Mouse (Mus musculus) stomach, postnatal 0 days (tissue): ENCODE measurements around the gene Colq. TPM values are rescaled to one million over a fixed set of nuclear protein-coding genes. Genes with fewer than 3 reads are reported as not detected.

Experiments used
- ATAC-seq: fragments of 200-750 bp; cut with Nextera tagmentation; 2 replicates; pipeline ENCODE4 v1.8.0; 2017; ENCODE audit not compliant: low FRiP score, low TSS enrichment
- DNase-seq: peaks from one replicate; pipeline ENCODE4 v3.0.0-alpha.2; 2016; ENCODE audit warnings: low spot score
- H3K27ac ChIP-seq: fragments of 300-500 bp; sonication (generic); replicated peaks from 2 replicates; pipeline ENCODE4 v1.5.1; 2014; ENCODE audit warnings: mild to moderate bottlenecking, control low read depth
- H3K27me3 ChIP-seq: fragments of 300-500 bp; sonication (generic); 2 replicates; pipeline ENCODE4 v1.6.1; 2014; ENCODE audit warnings: low read length; ENCODE audit not compliant: control insufficient read depth, insufficient read depth
- H3K36me3 ChIP-seq: fragments of 300-500 bp; sonication (generic); 2 replicates; pipeline ENCODE4 v1.6.1; 2014; ENCODE audit warnings: low read length, mixed read lengths; ENCODE audit not compliant: control insufficient read depth, insufficient read depth
- H3K4me1 ChIP-seq: fragments of 300-500 bp; sonication (generic); replicated peaks from 2 replicates; pipeline ENCODE4 v1.6.1; 2014; ENCODE audit warnings: antibody characterized with exemption; ENCODE audit not compliant: control insufficient read depth, insufficient read depth
- H3K4me2 ChIP-seq: fragments of 300-500 bp; sonication (generic); replicated peaks from 2 replicates; pipeline ENCODE4 v1.6.1; 2014; ENCODE audit warnings: low read depth, mild to moderate bottlenecking, control low read depth, moderate library complexity
- H3K4me3 ChIP-seq: fragments of 300-500 bp; sonication (generic); 2 replicates; pipeline ENCODE4 v1.5.1; 2014; ENCODE audit warnings: low read depth, low read length, control low read depth
- H3K9ac ChIP-seq: fragments of 300-500 bp; sonication (generic); 2 replicates; pipeline ENCODE4 v1.6.1; 2014; ENCODE audit warnings: mild to moderate bottlenecking, low read length, control low read depth, mixed read lengths
- H3K9me3 ChIP-seq: fragments of 300-500 bp; sonication (generic); 2 replicates; pipeline ENCODE4 v1.6.1; 2016; ENCODE audit warnings: low read length; ENCODE audit not compliant: control insufficient read depth
- CTCF ChIP-seq: IDR thresholded peaks from 2 replicates; pipeline ENCODE4 v1.5.1; 2016; ENCODE audit warnings: antibody characterized with exemption, low read depth, mild to moderate bottlenecking, moderate library complexity
- EP300 ChIP-seq: optimal IDR thresholded peaks from 2 replicates; pipeline ENCODE3; 2016; ENCODE audit warnings: antibody characterized with exemption
- WGBS: fragments of 180-500 bp; shearing (Covaris S2); extraction: QIAGEN DNeasy Blood & Tissue Kit; methylation state at CpG from one replicate; pipeline ENCODE4 v1.1.7; 2014; 5-methylcytosine and 5-hydroxymethylcytosine counted together
- polyA plus RNA-seq: library from polyadenylated mRNA; unstranded; fragments of >200 nt; fragmentation: Nextera tagmentation; extraction: Ambion mirVana; gene quantifications from 2 replicates; pipeline ENCODE4 v1.2.1, GENCODE M21; 2015

The Colq gene
- polyA plus RNA-seq, 1 experiment from 2014 or later = 0.91 TPM

DNA sequence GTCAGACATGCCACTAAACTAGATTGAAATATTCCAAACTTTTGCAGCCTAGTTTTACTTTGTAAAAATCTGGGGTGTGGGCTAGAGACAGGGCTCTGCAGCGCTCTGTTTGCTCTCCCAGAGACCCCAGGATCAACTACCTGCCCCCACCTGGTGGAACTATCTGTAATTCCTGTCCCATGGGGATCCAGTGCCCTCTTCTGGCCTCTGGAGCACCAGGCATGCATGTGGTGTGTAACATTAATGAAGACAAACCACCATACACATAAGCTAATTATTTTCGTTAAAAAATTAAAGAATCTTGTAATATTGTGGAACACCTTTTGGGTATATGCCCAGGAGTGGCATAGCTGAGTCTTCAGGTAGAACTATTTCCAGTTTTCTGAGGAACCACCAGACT, 117.8 kb downstream of the Colq start:
- TF ChIP-seq EP300 (no peak), CTCF (peak; percentile 37)
- no peak for DNase-seq
- Histone ChIP-seq H3K27ac (no peak overlapping the region), H3K9me3 (no peaks in the 10 kb centered on the region), H3K4me3 (no peak overlapping the region), H3K4me2 (no peak overlapping the region), H3K4me1 (no peaks in the 10 kb centered on the region), H3K27me3 (no peaks in the 10 kb centered on the region), H3K9ac (no peak overlapping the region), H3K36me3 (no peaks in the 10 kb centered on the region)
- no peak for ATAC-seq
- WGBS = 80% methylated on average over 2 of the region's 2 CpGs

Other genes starting within 250 kb of the Colq start
- gene Sh3bp5, start 155.3 kb downstream of the Colq start, polyA plus RNA-seq = 9.9 and 10.9 TPM in 2 replicates
- 10.5 and 11.9 TPM in 2 replicates for gene Eaf1, start 96.9 kb downstream of the Colq start, polyA plus RNA-seq
- 29.4 and 31.9 TPM in 2 replicates for gene Mettl6, start 96.3 kb downstream of the Colq start, polyA plus RNA-seq
- 0.52 and 1.1 TPM in 2 replicates for gene Gm49387, start 49.5 kb upstream of the Colq start, polyA plus RNA-seq
- 17.0 and 17.5 TPM in 2 replicates for gene Btd, start 49.7 kb upstream of the Colq start, polyA plus RNA-seq
- gene Hacl1, start 49.9 kb upstream of the Colq start, polyA plus RNA-seq = 10.9 TPM in 2 replicates
- gene Ankrd28, start 239.3 kb upstream of the Colq start, polyA plus RNA-seq = 3.6 and 4.0 TPM in 2 replicates